Mouse (Mus musculus): ENCODE measurements at regions not wholly inside any gene's neighbourhood (a gene's known extent, or its start where the extent isn't known, plus 50 kb on each side); places are given as distances from the start of the nearest gene placed in this dataset.

DNA sequence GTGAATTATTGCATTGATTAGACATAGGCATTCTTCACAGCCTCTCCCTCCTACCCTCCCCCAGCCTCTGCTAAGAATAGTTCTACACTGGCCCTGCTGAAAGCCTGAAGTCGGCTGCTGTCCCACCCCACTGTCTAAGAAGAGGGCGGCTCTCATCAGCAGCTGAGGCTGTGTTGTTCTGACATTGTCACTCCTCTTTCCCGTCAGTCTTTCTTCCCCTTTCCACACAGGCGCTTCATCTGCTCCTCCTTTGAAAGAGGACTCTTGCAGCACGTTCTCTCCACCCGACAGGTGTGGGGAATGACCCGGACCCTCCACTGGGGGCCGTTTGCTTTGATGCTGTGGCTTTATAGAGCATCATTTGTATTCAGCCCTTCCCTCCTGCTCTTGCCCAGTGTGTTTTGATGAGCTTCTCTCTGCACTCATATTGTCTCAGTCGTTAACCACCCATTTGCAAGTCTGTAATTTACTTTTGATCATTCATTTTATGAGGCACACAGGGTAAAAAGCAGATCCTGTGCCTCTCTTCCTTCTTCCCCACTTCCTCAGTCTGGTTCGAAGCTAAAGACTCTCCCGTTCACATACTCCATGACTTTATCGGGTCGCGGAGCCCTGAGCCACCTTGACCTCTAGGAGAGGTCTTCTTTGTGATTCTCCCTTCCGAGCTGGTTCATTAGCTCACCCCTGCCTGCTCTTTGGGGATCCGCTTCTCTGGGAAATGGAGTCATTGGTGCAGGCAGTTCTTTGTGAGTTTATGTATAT is 142.2 kb upstream of the Snx19 start:
- no peak for DNase-seq (ENCODE audit: low read depth, low spot score)

- no peak for DNase-seq (ENCODE audit: low read depth, low spot score)
These were observed 141.6 kb upstream of the Snx19 start for GRCm38 (mm10) chr9:30285324-30285599.

DNA sequence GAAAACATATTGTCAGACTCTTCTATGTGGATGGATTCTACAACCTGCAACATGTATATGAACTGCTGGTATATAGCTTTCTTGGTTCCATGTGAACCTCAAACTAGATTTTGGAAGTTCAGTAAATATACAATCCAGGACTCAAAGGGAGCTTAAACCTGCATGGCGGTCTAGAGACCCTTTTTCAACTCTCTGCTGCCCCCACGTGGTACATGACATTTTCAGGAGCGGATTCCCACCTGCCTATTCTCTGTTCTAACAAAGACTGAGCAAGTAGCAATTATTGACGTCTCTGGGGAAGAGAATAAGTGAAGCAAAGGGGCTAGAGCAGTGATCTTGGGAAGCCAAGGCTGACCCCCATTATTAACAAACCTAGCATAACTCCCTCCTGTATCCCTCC is 127.1 kb upstream of the Snx19 start:
- peak; percentile 31 for DNase-seq (ENCODE audit: low read depth, low spot score)

GRCm38 (mm10) chr9:30308281-30308680 is 118.6 kb upstream of the Snx19 start:
- DNase-seq (ENCODE audit: low read depth, low spot score) = peak; percentile 51

- no peak for DNase-seq (ENCODE audit: low read depth, low spot score)
These were observed 113.5 kb upstream of the Snx19 start for GRCm38 (mm10) chr9:30313360-30313759.

GRCm38 (mm10) chr9:30314355-30315171 is 112.3 kb upstream of the Snx19 start:
- DNase-seq (ENCODE audit: low read depth, low spot score) = peak; percentile 23

DNA sequence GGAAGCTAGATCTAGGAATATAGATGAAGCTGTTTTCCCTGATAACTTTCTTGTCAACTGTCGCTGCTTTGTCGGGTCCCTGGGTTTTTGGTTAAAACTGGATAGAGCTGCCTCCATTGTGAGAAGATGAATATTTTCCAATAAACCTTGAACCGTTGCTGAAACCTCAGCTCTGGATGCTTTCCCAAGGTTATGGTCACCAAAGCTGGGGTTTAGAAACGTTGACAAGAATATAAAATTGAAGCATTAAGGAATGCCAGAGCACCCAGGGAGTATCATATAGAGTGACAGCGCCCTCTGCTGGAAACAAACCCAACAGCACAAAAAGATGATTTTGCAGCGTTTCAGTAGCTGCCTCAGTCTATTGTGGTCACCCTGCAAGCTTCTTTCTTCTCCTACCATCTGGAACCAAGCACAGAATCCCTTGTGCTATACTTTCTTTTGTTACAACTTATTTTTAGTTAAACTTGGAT is 111.7 kb upstream of the Snx19 start:
- DNase-seq (ENCODE audit: low read depth, low spot score) = peak; percentile 44

DNA sequence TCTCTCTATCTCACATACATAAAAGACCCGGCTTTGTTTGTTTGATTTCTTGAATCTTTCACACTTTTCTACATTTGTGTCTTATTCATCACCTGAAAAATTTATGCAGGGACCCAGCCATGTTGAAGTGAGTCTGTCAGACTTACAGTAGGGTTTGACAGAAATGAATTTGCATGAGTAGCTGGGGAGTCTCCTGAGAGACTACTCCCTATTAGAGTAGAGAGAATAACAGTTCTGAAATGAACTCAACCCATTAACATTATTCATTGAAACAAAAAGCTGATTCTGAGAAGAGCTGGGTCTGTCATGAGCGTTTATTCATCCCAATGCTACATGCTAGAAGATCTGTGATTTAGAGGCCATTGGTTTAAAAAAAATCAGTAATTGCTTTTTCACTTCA is 82.0 kb upstream of the Snx19 start:
- no peak for DNase-seq (ENCODE audit: low read depth, low spot score)

DNA sequence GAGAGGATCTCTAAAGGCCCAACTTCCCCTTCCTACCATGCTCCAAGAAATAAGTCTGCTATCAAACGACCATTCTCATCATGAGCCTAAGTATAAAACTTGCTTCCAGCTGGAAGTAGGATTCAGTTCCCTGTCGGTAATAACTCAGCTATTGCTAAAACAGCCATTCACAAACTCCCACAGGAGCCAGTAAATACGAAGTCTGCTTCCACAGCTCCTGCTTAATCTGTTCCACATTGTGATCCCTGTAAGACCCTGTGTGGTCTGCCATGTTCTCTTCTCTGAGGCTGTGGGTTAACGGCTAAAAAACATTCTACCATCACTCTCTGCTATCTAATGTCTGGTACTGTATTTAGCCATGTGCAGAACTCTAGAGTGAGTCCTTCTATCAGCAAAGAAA is 72.9 kb upstream of the Snx19 start:
- no peak for DNase-seq (ENCODE audit: low read depth, low spot score)

GRCm38 (mm10) chr9:30355642-30356041 is 71.3 kb upstream of the Snx19 start:
- no peak for DNase-seq (ENCODE audit: low read depth, low spot score)

DNA sequence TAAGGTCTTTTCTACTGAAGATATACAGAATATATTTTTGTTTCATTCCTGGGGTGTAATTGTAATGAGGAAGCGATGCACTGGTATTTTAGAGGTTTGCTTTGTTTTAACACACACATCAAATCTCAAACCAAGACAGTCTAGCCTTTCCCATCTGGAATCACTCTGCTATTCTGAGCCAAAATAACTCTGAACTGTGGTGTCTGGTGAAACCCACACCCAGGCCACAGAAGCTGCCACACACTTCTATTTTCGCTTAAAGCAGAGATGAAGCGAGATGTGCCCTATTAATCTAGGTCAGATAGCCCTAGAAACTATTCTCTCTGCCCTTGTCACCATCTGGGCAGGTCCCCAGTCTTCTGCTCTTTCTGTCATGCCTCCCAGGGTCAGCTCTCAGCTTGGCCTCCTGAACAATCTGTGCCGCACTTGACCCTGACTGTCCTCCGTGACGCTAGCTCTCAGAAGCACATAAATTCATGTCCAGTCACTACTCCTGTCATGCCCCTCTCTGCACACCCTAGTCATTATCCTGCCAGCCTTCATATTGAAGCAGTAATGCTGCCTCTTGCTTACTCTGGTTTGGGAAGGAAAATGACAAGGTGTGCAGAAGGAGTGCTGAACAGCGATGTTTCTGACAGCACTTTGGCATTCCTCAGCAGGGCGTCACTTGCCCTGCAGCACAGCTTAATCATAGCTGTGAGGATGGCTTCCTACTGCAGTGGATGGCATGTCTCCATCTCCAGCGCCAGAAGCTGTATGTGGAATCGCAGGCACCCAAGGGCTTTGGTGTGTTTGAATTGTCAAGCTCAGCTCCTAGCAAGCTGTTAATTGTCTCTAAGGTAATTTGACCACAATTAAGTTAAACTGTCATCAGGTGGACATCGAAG is 57.1 kb upstream of the Snx19 start:
- DNase-seq (ENCODE audit: low read depth, low spot score) = no peak

DNA sequence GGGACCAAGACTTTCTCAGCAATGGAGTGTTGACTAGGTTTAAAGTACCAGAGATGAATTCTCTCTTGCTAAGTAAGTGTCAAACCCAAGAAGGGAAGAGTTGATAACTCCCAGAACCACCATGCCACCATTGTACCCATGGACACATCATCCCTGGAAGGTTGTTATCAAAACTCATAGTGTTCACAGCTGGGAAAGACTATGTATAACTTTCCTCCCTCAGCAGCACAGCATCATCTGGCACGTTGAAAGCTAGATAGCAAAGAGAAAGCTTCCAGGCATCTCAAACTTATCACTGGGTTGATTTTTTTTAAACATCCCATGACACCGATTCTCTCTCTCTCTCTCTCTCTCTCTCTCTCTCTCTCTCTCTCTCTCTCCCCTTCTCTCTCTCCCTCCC is 56.1 kb upstream of the Snx19 start:
- DNase-seq (ENCODE audit: low read depth, low spot score) = no peak

- DNase-seq (ENCODE audit: low read depth, low spot score) = no peak
These were observed 50.0 kb upstream of the Snx19 start for GRCm38 (mm10) chr9:30376908-30377307.

Data from retina, postnatal 7 days (tissue).